Mouse (Mus musculus): ENCODE data around the gene Vil1. TPM values are rescaled to one million over a fixed set of nuclear protein-coding genes. Genes with fewer than 3 reads are reported as not detected.

Vil1 gene
- total RNA-seq, 1 experiment from 2014 or later: 0.05 TPM

Other genes with a start within 250 kb of the Vil1 start
- gene Cxcr1, start 214.7 kb upstream of the Vil1 start, total RNA-seq (2017): not detected in 2 replicates
- gene Arpc2, start 173.3 kb upstream of the Vil1 start, total RNA-seq (2017): 298 and 302 TPM in 2 replicates
- not detected in 2 replicates for gene Gpbar1, start 130.8 kb upstream of the Vil1 start, total RNA-seq (2017)
- 84.2 and 100 TPM in 2 replicates for gene Aamp, start 124.6 kb upstream of the Vil1 start, total RNA-seq (2017)
- gene Pnkd, start 124.4 kb upstream of the Vil1 start, total RNA-seq (2017): 11.6 and 17.2 TPM in 2 replicates
- gene Tmbim1, start 103.8 kb upstream of the Vil1 start, total RNA-seq (2017): 16.1 and 19.7 TPM in 2 replicates
- gene Catip, start 47.3 kb upstream of the Vil1 start, total RNA-seq (2017): not detected in 2 replicates
- gene Slc11a1, start 34.2 kb upstream of the Vil1 start, total RNA-seq (2017): 1.2 and 2.1 TPM in 2 replicates
- gene Ctdsp1, start 17.9 kb upstream of the Vil1 start, total RNA-seq (2017): 31.6 and 48.0 TPM in 2 replicates
- gene Cnot9, start 96.7 kb downstream of the Vil1 start, total RNA-seq (2017): 103 and 104 TPM in 2 replicates
- gene Plcd4, start 133.5 kb downstream of the Vil1 start, total RNA-seq (2017): 0.09 and 0.19 TPM in 2 replicates
- 54.4 and 58.5 TPM in 2 replicates for gene Usp37, start 134.9 kb downstream of the Vil1 start, total RNA-seq (2017)
- gene Zfp142, start 178.9 kb downstream of the Vil1 start, total RNA-seq (2017): 10.9 and 12.5 TPM in 2 replicates
- gene Bcs1l, start 178.9 kb downstream of the Vil1 start, total RNA-seq (2017): 14.9 and 23.7 TPM in 2 replicates
- 18.2 and 18.3 TPM in 2 replicates for gene Rnf25, start 192.0 kb downstream of the Vil1 start, total RNA-seq (2017)
- gene Stk36, start 192.1 kb downstream of the Vil1 start, total RNA-seq (2017): 0.18 and 0.92 TPM in 2 replicates

Data from common myeloid progenitor, adult 5-6 weeks (primary cell).